Mouse (Mus musculus): ENCODE results near the gene Patj.

GRCm38 (mm10) chr4:98449564-98450263 lies 54.1 kb downstream of the Patj start:
- TF ChIP-seq MAFK (IDR thresholded peaks at IDR 0.05; ENCODE audit: borderline replicate concordance, low read depth, low read length) (no peak), NELFE (IDR thresholded peaks at IDR 0.05; ENCODE audit: low read depth, low read length) (no peak), POLR2AphosphoS2 (IDR thresholded peaks at IDR 0.05; ENCODE audit: low read length) (no peak), EP300 (IDR thresholded peaks at IDR 0.05; ENCODE audit: low read depth in 1 of 2, low read length in 2 of 2) (no peak), ELF1 (IDR thresholded peaks at IDR 0.05; ENCODE audit: low read depth, low read length) (no peak), POLR2A (IDR thresholded peaks at IDR 0.05; ENCODE audit: control insufficient read depth in 1 of 2, insufficient read depth in 1 of 2, low read depth in 1 of 2, low read length in 2 of 2, poor library complexity in 1 of 2) (no peak), ZKSCAN1 (IDR thresholded peaks at IDR 0.05; ENCODE audit: low read depth, low read length) (no peak), CTCF (IDR thresholded peaks at IDR 0.05 in 2 of 3, conservative IDR thresholded peaks at IDR 0.05 in 1 of 3; ENCODE audit: control insufficient read depth in 1 of 3, insufficient read depth in 1 of 3, low read depth in 2 of 3, low read length in 3 of 3, poor library complexity in 1 of 3, severe bottlenecking in 1 of 3) (no peak), ETS1 (IDR thresholded peaks at IDR 0.05; ENCODE audit: low read depth, low read length) (no peak), POLR2AphosphoS5 (IDR thresholded peaks at IDR 0.05; ENCODE audit: borderline replicate concordance, low read depth, low read length) (no peak), ZC3H11A (IDR thresholded peaks at IDR 0.05; ENCODE audit: low read depth, low read length) (no peak), TBP (IDR thresholded peaks at IDR 0.05; ENCODE audit: low read depth, low read length) (no peak), CHD2 (IDR thresholded peaks at IDR 0.05; ENCODE audit: low read length) (no peak), GATA1 (IDR thresholded peaks at IDR 0.05; ENCODE audit: low read depth, low read length) (no peak)
